Mouse (Mus musculus): ENCODE data around the gene Dennd4b.

- no peak; the same call in 1 of the 2 replicates for TF ChIP-seq CTCF (IDR thresholded peaks at IDR 0.05; ENCODE audit: control insufficient read depth, insufficient read depth, low read length)
- TF ChIP-seq POLR2A (IDR thresholded peaks at IDR 0.05; ENCODE audit: borderline replicate concordance, control insufficient read depth, low read depth, low read length) = peak; percentile 91
Measured at GRCm38 (mm10) chr3:90231507-90232333, 33.3 kb upstream of the Dennd4b start, which contains the start of gene Jtb.
